Mouse (Mus musculus) erythroblast, embryonic 14.5 days (primary cell): Measurements from ENCODE around the gene Ankdd1b.

ENCODE experiments used
- GATA1 ChIP-seq: IDR thresholded peaks from 2 replicates; pipeline ENCODE4 v1.6.1; 2012; ENCODE audit warnings: low read length, inconsistent platforms, mixed read lengths
- TAL1 ChIP-seq: IDR thresholded peaks from 3 replicates; pipeline ENCODE4 v1.6.1; 2012; ENCODE audit warnings: low read length, inconsistent platforms, mixed read lengths

GRCm38 (mm10) chr13:96426044-96426443 lies 45.0 kb downstream of the Ankdd1b start:
- TF ChIP-seq GATA1 = no peak
- no peak for TF ChIP-seq TAL1
